Mouse (Mus musculus) left cerebral cortex, adult 2 months (tissue): ENCODE measurements at regions not wholly inside any gene's neighbourhood (a gene's known extent, or its start where the extent isn't known, plus 50 kb on each side); places are given as distances from the start of the nearest gene placed in this dataset.
"Not testable (repeated sequence)": the region's sequence is repeated elsewhere in the genome, so short reads cannot be mapped to it uniquely, and the experiment has no call there.

Experiments used
- DNase-seq, 2 experiments: peaks; one replicate each; pipeline ENCODE4 v3.0.0; 2021 to 2022; ENCODE audit warnings: low spot score in 2 of 2, mixed read lengths in 1 of 2; ENCODE audit errors: extremely low spot score in 1 of 2
- H3K27ac ChIP-seq: fragments of 200-600 bp; 2 replicates; pipeline ENCODE4 v1.8.1; 2022
- H3K4me3 ChIP-seq: fragments of 200-600 bp; 2 replicates; pipeline ENCODE4 v1.8.1; 2022
- CTCF ChIP-seq: fragments of 200-600 bp; IDR thresholded peaks from 2 replicates; pipeline ENCODE4 v1.8.1; 2022; ENCODE audit warnings: antibody characterized with exemption, mild to moderate bottlenecking, moderate library complexity
- intact Hi-C: fragments of 180-260 bp; cut with DNase I; formaldehyde crosslinking; loops from one replicate; pipeline ENCODE4 v1.15.1; 2025

- TF ChIP-seq CTCF = no peak
- intact Hi-C loops = no loop called here
- H3K4me3 ChIP-seq = no peak overlapping the region
- no peak for DNase-seq
- no peak overlapping the region for H3K27ac ChIP-seq
Measured at GRCm38 (mm10) chr19:54099292-54099691, 55.3 kb downstream of the Adra2a start.

- no peak for TF ChIP-seq CTCF
- Histone ChIP-seq H3K4me3 (no peak overlapping the region), H3K27ac (no peak overlapping the region)
- intact Hi-C loops = no loop called here
- DNase-seq = no peak
Measured at GRCm38 (mm10) chr19:54099769-54100168, 55.8 kb downstream of the Adra2a start.

- intact Hi-C loops = no loop called here
- no peak for TF ChIP-seq CTCF
- Histone ChIP-seq H3K27ac (no peak overlapping the region), H3K4me3 (no peak overlapping the region)
- no peak for DNase-seq
Measured at GRCm38 (mm10) chr19:54106571-54106970, 62.6 kb downstream of the Adra2a start.

- intact Hi-C loops = no loop called here
- no peak for TF ChIP-seq CTCF
- no peak for DNase-seq
- no peak overlapping the region for H3K27ac ChIP-seq
- H3K4me3 ChIP-seq = no peak overlapping the region
Measured at GRCm38 (mm10) chr19:54107103-54107821, 63.3 kb downstream of the Adra2a start.

- no peak overlapping the region for H3K27ac ChIP-seq
- TF ChIP-seq CTCF = no peak
- no peak overlapping the region for H3K4me3 ChIP-seq
- intact Hi-C loops = no loop called here
- no peak for DNase-seq
Measured at GRCm38 (mm10) chr19:54110080-54110479, 66.1 kb downstream of the Adra2a start.

- no peak for TF ChIP-seq CTCF
- no peak overlapping the region for H3K27ac ChIP-seq
- intact Hi-C loops = no loop called here
- H3K4me3 ChIP-seq = no peak overlapping the region
- no peak for DNase-seq
Measured at GRCm38 (mm10) chr19:54112691-54113090, 68.7 kb downstream of the Adra2a start.

- intact Hi-C loops = no loop called here
- H3K27ac ChIP-seq = no peak overlapping the region
- no peak overlapping the region for H3K4me3 ChIP-seq
- no peak for TF ChIP-seq CTCF
- no peak for DNase-seq
Measured at GRCm38 (mm10) chr19:54113421-54113820, 69.5 kb downstream of the Adra2a start.

GRCm38 (mm10) chr19:54114588-54115317 lies 70.8 kb downstream of the Adra2a start:
- peak overlapping the region; percentile 48 for H3K4me3 ChIP-seq
- intact Hi-C loops = no loop called here
- TF ChIP-seq CTCF = no peak
- peak; percentile 13 to 17 for DNase-seq
- no peak overlapping the region for H3K27ac ChIP-seq

GRCm38 (mm10) chr19:54115335-54115734 lies 71.4 kb downstream of the Adra2a start:
- H3K4me3 ChIP-seq = peak overlapping the region; percentile 48
- no peak for TF ChIP-seq CTCF
- intact Hi-C loops = no loop called here
- no peak overlapping the region for H3K27ac ChIP-seq
- no peak for DNase-seq

GRCm38 (mm10) chr19:54116829-54117228 lies 72.9 kb downstream of the Adra2a start:
- intact Hi-C loops = no loop called here
- no peak for TF ChIP-seq CTCF
- no peak overlapping the region for H3K27ac ChIP-seq
- no peak overlapping the region for H3K4me3 ChIP-seq
- no peak for DNase-seq

GRCm38 (mm10) chr19:54117676-54118075 lies 73.7 kb downstream of the Adra2a start:
- intact Hi-C loops = no loop called here
- Histone ChIP-seq H3K27ac (no peak overlapping the region), H3K4me3 (no peak overlapping the region)
- no peak for TF ChIP-seq CTCF
- no peak for DNase-seq

GRCm38 (mm10) chr19:54123586-54123985 lies 79.6 kb downstream of the Adra2a start:
- intact Hi-C loops = no loop called here
- Histone ChIP-seq H3K4me3 (no peak overlapping the region), H3K27ac (no peak overlapping the region)
- TF ChIP-seq CTCF = no peak
- no peak for DNase-seq

- not testable (repeated sequence) for H3K4me3 ChIP-seq, DNase-seq, H3K27ac ChIP-seq
- intact Hi-C loops = loop anchor here (5.0 kb wide), 1 partner anchor 74 kb away; no protein-coding TSS in a partner anchor
Measured at GRCm38 (mm10) chr19:54151766-54152165, 107.8 kb downstream of the Adra2a start.
